Mouse (Mus musculus) heart, adult 11 months (tissue): ENCODE results near the gene Pacsin3.

Source experiments
- DNase-seq: peaks from one replicate; pipeline ENCODE4 v3.0.0; 2022

Pacsin3 gene

DNA sequence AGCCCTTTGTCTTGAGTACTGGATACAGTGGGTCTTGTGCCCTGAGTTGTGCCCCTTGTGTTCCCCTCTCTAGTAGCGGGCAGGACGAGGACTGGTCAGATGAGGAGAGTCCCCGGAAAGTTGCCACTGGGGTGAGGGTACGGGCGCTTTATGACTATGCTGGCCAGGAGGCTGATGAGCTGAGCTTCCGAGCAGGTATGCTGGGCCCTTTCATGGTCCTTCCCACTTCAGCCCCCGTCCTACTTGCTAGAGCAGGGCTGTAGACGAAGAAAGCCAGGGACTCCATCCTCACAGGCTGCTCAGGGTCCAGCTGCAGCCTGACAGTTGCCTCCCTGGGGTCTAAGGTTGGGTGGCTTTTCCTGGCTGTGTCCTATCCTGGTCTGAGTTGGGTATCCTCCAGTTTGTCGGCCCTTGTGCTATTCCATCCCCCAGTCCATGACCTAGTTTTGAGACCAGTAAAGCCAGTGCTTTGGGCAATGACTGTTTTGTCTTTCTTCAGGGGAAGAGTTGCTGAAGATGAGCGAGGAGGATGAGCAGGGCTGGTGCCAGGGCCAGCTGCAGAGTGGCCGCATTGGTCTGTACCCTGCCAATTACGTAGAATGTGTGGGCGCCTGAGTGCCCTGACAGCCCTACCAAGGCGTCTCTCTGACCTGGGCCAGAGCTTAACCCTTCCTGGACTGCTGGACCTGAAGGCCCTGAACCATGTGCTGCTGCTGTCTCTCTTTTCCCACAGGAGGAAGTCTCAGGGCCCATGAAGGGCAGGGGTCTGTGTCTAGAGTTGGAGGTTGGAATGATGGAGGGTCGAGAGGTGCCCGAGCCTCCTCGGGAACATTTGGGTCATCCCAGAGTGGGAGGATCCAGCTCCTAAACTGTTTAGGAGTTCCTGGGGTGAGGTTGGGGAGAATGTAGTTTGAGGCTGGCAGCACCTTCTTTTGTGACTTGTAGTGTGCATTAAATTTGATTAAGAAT is 8.2 kb downstream of the Pacsin3 start:
- peak; percentile 94 for DNase-seq

DNA sequence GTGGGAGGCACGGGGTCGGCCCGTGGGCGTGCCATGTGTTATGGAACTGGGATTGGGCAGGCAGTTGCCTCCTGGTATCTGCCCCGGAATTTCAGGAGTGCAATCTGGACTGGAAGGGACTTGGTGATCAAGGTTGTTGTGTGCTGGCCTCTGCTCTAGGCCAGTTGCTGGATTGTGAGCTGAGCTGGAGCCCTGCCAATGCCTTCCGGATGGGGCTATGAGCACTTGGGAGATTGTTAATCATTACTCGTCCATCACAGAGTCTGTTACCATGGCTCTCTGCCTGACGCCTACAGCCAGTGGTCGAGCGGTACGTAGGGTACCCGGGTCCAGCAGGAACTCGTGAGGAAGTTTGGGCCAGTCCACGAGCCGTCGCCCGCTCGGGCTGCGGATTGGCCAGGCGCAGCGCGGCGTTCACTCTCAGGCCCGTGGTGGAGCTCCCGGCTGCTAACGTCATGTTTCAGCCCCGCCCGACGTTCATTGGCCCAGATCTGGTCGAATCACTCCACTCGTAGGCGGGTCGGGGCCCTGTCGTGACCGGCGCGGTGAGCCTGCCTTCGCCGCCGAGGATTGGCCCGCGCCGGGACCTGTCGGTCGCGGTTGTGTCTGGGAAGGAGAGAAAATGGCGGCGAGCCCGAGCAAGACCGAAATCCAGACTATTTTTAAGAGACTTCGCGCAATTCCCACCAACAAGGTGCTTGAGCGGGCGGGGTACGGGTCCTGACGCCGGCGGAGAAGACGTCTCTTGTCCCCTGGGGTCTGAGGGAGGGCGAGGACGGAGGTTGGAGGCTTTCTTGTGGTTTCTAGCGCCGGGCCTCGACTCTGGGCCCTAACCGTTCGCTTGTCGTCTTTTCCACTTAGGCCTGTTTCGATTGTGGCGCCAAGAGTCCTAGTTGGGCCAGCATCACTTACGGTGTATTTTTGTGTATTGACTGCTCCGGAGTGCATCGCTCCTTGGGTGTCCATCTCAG is 9.2 kb downstream of the Pacsin3 start, which contains the start of gene Arfgap2:
Gene Arfgap2, plus strand, starts transcription at position 264 of the 971 bp plus-strand sequence.
- DNase-seq: peak; percentile 100

DNA sequence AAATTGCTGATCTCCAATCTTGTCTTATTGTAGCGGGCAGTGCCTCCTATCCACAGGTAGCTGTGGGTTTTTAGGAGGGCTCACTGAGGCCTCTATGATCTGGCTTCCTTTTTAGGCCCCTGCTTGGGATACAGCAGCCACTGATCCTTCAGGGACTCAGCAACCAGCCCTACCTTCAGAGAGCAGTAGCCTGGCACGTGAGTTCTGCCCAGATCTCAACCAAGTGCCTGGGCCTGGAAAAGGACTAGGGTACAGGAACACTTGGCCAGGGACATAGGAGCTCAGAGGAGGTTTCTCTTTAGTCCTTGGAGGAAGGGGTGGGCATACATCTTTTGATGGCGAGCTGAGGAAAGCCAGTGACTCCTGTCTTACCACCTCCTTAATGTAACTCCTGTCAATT is 12.3 kb downstream of the Pacsin3 start:
- peak; percentile 83 for DNase-seq

DNA sequence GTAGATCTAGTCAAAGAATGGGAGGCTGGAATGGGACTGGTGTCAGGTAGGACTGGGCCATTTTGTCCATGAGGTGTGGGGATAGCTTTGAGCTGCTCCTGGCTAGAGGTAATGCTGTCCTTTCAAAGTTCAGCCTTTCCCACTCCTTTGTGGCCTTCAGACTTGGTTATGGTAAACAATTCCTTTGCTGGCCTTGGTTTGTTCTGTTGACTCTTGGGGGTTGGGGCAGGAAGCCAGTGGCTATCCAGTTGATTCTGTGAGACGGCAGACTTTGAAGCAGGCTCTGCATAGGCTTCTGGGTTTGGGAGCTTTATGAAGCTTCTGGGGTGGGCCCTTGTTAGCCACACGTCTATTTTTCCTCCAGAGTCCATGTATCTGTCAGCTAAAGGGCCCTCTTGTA is 13.0 kb downstream of the Pacsin3 start:
- no peak for DNase-seq

DNA sequence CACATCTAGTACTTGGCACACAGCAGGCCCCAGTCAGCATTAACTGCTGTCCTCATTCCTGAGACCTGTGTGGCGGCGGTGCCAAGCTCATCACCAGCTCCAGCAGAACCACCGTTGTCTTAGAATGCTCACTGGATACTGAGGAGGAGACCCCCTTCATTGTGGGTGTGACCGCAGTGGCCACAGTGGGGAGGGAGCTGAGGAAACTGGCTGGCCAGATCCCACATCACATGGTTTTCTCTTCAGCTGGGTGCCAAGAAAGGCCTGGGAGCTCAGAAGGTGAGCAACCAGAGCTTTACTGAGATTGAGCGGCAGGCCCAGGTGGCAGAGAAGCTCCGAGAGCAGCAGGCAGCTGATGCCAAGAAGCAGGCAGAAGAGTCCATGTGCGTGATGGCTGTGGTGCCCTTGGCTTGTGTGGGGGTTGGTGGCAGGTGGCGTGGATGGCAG is 14.0 kb downstream of the Pacsin3 start:
- peak; percentile 89 for DNase-seq

- DNase-seq: no peak
Measured at GRCm38 (mm10) chr2:91278749-91279371, 23.1 kb downstream of the Pacsin3 start.

GRCm38 (mm10) chr2:91279372-91279755 is 23.6 kb downstream of the Pacsin3 start:
- no peak for DNase-seq

DNA sequence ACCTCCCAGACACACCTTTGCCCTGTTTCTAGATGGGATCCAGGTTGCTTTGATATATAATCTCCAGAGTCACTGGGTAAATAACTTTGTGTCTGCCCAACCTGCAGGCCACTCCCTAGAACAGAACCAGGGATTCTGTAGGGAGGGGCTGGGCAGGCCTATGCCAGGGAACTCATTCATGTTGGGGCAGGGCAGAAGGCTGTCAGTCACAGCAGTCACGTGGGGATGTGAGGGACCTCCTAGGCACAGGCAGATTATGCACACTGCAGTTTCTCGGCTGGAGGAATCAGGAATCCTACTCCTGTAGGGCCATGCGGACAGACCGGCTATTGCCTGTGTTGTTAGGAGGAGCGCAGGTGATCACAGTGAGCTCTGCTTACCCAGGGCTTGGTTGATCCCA is 25.6 kb downstream of the Pacsin3 start:
- no peak for DNase-seq

DNA sequence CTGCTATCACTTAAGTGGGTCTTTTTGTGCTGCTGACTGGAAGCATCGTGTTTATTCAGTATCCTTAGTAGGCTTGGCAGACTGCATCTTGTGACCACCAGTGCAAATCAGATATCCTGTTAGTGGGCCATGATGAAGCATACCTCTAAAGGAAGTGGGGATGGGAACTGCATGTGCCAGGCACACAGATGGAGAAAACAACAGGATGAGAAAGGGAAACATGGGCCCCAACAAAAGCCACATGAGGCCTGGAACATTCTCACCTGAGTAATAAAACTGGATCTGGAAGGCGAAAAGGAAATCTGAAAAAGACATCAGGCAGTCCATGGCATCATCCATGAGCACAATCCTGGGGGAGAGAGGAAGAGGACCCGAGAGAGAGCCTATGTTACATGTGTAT is 28.2 kb downstream of the Pacsin3 start:
- DNase-seq: no peak

GRCm38 (mm10) chr2:91284375-91285199 is 28.8 kb downstream of the Pacsin3 start:
- peak; percentile 95 for DNase-seq

- no peak for DNase-seq
Measured at GRCm38 (mm10) chr2:91285885-91286505, 30.2 kb downstream of the Pacsin3 start.

DNA sequence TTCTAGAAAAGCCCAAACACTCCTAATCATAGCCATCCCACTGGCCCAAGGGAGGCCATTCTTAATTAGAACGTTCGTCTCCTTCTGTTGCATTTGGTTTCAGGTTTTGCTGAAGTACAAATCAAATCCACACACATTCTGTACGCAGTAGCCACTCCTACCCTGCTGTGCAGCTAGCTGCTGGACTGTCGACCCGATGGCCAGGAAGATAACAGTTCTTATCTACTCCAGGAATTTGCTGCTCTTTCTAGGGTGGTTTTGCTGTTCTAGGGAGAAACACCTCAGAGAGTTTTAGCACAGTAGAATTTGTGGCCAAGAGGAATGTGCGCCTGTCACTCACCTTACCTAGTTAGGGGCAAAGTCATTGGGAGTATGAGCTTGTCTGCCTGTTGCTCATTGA is 31.8 kb downstream of the Pacsin3 start:
- no peak for DNase-seq

GRCm38 (mm10) chr2:91291197-91292007 is 35.6 kb downstream of the Pacsin3 start:
- DNase-seq: peak; percentile 97

GRCm38 (mm10) chr2:91294226-91294625 is 38.5 kb downstream of the Pacsin3 start:
- DNase-seq: no peak

DNA sequence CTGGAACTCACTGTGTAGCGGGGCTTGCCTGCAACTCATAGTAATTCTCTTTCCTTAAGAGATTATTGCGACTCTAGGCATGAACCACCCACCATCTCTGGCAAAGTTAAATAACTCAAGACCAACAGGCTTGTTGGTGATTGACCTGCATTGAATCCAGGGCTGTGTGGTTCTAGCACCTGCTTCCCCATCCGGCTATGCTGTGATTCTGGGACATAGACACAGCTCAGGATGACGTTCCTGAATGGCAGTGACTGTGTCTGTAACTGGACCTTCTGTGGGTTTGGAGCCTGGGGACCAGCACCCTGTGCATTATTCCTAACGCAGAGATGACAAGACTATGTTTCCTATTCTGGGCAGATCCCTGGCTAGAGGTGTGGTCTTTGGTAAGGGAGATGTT is 40.1 kb downstream of the Pacsin3 start:
- DNase-seq: no peak

- DNase-seq: no peak
Measured at GRCm38 (mm10) chr2:91299156-91299555, 43.4 kb downstream of the Pacsin3 start.

GRCm38 (mm10) chr2:91300784-91301183 is 45.0 kb downstream of the Pacsin3 start:
- no peak for DNase-seq

GRCm38 (mm10) chr2:91301836-91302235 is 46.1 kb downstream of the Pacsin3 start:
- no peak for DNase-seq

DNA sequence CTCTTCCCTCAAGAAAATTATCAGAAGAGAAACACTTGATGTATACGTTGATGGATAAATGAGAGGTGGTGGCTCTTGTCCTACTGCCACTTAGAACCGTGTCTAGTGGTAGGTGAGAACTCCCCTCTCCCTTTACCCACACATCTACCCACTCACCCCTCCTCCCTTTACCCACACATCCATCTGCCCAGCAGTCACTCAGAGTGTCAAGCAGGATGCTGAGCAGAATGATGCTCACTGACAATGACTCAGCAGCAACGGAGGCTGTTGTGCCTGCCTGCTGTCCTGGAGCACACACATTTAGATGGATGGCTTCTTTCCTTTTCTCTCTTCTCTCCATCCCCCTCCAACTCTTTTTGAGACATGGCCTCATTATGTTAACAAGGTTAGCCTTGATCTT is 47.1 kb downstream of the Pacsin3 start:
- no peak for DNase-seq

DNA sequence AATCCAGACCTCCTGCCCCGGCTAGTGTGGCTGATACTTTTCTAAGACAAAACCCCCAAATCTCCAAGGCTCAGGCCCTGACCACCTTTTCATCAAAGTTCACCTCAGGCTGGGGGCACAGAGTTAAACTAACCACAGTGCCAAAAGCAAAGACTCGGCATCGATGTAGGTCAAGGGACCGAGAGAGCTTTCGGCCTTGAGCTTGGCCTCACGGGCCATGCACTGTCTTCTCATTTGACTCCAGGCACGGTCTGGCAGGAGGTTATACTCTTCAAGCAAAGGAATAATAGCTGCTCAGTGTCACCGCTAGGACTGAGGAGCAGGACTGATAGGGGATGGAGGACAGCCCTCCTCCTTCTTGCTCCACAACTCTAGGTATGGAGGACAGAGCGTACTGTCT is 50.2 kb downstream of the Pacsin3 start:
- no peak for DNase-seq

DNA sequence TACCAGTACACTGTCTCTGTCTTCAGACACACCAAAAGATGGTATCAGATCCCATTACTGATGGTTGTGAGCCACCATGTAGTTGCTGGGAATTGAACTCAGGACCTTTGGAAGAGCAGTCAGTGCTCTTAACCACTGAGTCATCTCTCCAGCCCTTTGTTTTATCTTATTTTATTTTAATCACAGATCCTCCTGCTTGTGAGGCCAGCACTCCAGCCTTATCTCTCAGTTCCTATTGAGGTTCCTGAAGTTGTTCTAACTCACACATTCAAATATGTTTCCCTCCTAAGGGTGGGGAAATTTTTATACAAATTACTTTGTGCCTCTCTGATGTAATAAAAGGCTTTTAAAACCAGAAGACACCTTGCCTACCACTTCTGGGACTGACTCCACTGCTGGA is 50.8 kb downstream of the Pacsin3 start:
- DNase-seq: no peak
